Mouse (Mus musculus): ENCODE results near the gene Tbl1x. TPM values are rescaled to one million over a fixed set of nuclear protein-coding genes. Genes with fewer than 3 reads are reported as not detected.

Gene Tbl1x
- polyA plus RNA-seq, 1 experiment, result 70.4 TPM

GRCm38 (mm10) chrX:77546448-77546847, 35.6 kb downstream of the Tbl1x start:
- H3K9me3 ChIP-seq (replicated peaks; ENCODE audit: control insufficient read depth, insufficient read depth, low read length, poor library complexity, severe bottlenecking), result no peaks in the 10 kb centered on the region
- H3K4me1 ChIP-seq (ENCODE audit: control insufficient read depth, insufficient read depth, low read length), result no peaks in the 10 kb centered on the region
- no peak overlapping the region for H3K4me3 ChIP-seq (ENCODE audit: low read depth, low read length)
- H3K36me3 ChIP-seq (ENCODE audit: control insufficient read depth, insufficient read depth, low read length, poor library complexity, severe bottlenecking), result no peaks in the 10 kb centered on the region
- no peak overlapping the region for H3K9ac ChIP-seq (ENCODE audit: low read depth, poor library complexity, severe bottlenecking)
- no peak for TF ChIP-seq EP300 (IDR thresholded peaks at IDR 0.05; ENCODE audit: insufficient read depth, low read depth, low read length)
- no peak overlapping the region for H3K27ac ChIP-seq (ENCODE audit: insufficient read depth, low read length)
- no peaks in the 10 kb centered on the region for H3K27me3 ChIP-seq (ENCODE audit: control insufficient read depth, insufficient read depth, low read length, poor library complexity, severe bottlenecking)

GRCm38 (mm10) chrX:77548951-77549350, 38.1 kb downstream of the Tbl1x start:
- Histone ChIP-seq H3K9me3 (replicated peaks; ENCODE audit: control insufficient read depth, insufficient read depth, low read length, poor library complexity, severe bottlenecking) (no peaks in the 10 kb centered on the region), H3K4me1 (ENCODE audit: control insufficient read depth, insufficient read depth, low read length) (no peaks in the 10 kb centered on the region), H3K27ac (ENCODE audit: insufficient read depth, low read length) (no peak overlapping the region), H3K27me3 (ENCODE audit: control insufficient read depth, insufficient read depth, low read length, poor library complexity, severe bottlenecking) (no peaks in the 10 kb centered on the region), H3K36me3 (ENCODE audit: control insufficient read depth, insufficient read depth, low read length, poor library complexity, severe bottlenecking) (no peaks in the 10 kb centered on the region), H3K9ac (ENCODE audit: low read depth, poor library complexity, severe bottlenecking) (no peak overlapping the region), H3K4me3 (ENCODE audit: low read depth, low read length) (no peak overlapping the region)
- TF ChIP-seq EP300 (IDR thresholded peaks at IDR 0.05; ENCODE audit: insufficient read depth, low read depth, low read length), result no peak
- no peak for TF ChIP-seq POLR2A (IDR thresholded peaks at IDR 0.05; ENCODE audit: insufficient read depth, low read length)
- no peak for TF ChIP-seq CTCF (IDR thresholded peaks at IDR 0.05; ENCODE audit: low read depth, low read length)

GRCm38 (mm10) chrX:77550388-77550787, 39.6 kb downstream of the Tbl1x start:
- Histone ChIP-seq H3K4me3 (ENCODE audit: low read depth, low read length) (no peak overlapping the region), H3K36me3 (ENCODE audit: control insufficient read depth, insufficient read depth, low read length, poor library complexity, severe bottlenecking) (no peaks in the 10 kb centered on the region), H3K9ac (ENCODE audit: low read depth, poor library complexity, severe bottlenecking) (no peak overlapping the region), H3K27ac (ENCODE audit: insufficient read depth, low read length) (no peak overlapping the region), H3K27me3 (ENCODE audit: control insufficient read depth, insufficient read depth, low read length, poor library complexity, severe bottlenecking) (no peaks in the 10 kb centered on the region), H3K4me1 (ENCODE audit: control insufficient read depth, insufficient read depth, low read length) (no peaks in the 10 kb centered on the region), H3K9me3 (replicated peaks; ENCODE audit: control insufficient read depth, insufficient read depth, low read length, poor library complexity, severe bottlenecking) (no peaks in the 10 kb centered on the region)
- TF ChIP-seq CTCF (IDR thresholded peaks at IDR 0.05; ENCODE audit: low read depth, low read length) (no peak), EP300 (IDR thresholded peaks at IDR 0.05; ENCODE audit: insufficient read depth, low read depth, low read length) (no peak), POLR2A (IDR thresholded peaks at IDR 0.05; ENCODE audit: insufficient read depth, low read length) (no peak)

- no peak overlapping the region for H3K4me3 ChIP-seq (ENCODE audit: low read depth, low read length)
- H3K27me3 ChIP-seq (ENCODE audit: control insufficient read depth, insufficient read depth, low read length, poor library complexity, severe bottlenecking), result no peaks in the 10 kb centered on the region
- no peak overlapping the region for H3K27ac ChIP-seq (ENCODE audit: insufficient read depth, low read length)
- H3K36me3 ChIP-seq (ENCODE audit: control insufficient read depth, insufficient read depth, low read length, poor library complexity, severe bottlenecking), result no peaks in the 10 kb centered on the region
- H3K9ac ChIP-seq (ENCODE audit: low read depth, poor library complexity, severe bottlenecking), result no peak overlapping the region
- no peaks in the 10 kb centered on the region for H3K4me1 ChIP-seq (ENCODE audit: control insufficient read depth, insufficient read depth, low read length)
- TF ChIP-seq EP300 (IDR thresholded peaks at IDR 0.05; ENCODE audit: insufficient read depth, low read depth, low read length), result no peak
- no peak for TF ChIP-seq CTCF (IDR thresholded peaks at IDR 0.05; ENCODE audit: low read depth, low read length)
- TF ChIP-seq POLR2A (IDR thresholded peaks at IDR 0.05; ENCODE audit: insufficient read depth, low read length), result no peak
- H3K9me3 ChIP-seq (replicated peaks; ENCODE audit: control insufficient read depth, insufficient read depth, low read length, poor library complexity, severe bottlenecking), result no peaks in the 10 kb centered on the region
These were observed 40.5 kb downstream of the Tbl1x start for GRCm38 (mm10) chrX:77551306-77551705.

- TF ChIP-seq POLR2A (IDR thresholded peaks at IDR 0.05; ENCODE audit: insufficient read depth, low read length) (no peak), EP300 (IDR thresholded peaks at IDR 0.05; ENCODE audit: insufficient read depth, low read depth, low read length) (no peak), CTCF (IDR thresholded peaks at IDR 0.05; ENCODE audit: low read depth, low read length) (no peak)
- Histone ChIP-seq H3K27ac (ENCODE audit: insufficient read depth, low read length) (no peak overlapping the region), H3K27me3 (ENCODE audit: control insufficient read depth, insufficient read depth, low read length, poor library complexity, severe bottlenecking) (no peaks in the 10 kb centered on the region), H3K9ac (ENCODE audit: low read depth, poor library complexity, severe bottlenecking) (no peak overlapping the region), H3K4me3 (ENCODE audit: low read depth, low read length) (no peak overlapping the region), H3K9me3 (replicated peaks; ENCODE audit: control insufficient read depth, insufficient read depth, low read length, poor library complexity, severe bottlenecking) (no peaks in the 10 kb centered on the region), H3K4me1 (ENCODE audit: control insufficient read depth, insufficient read depth, low read length) (no peaks in the 10 kb centered on the region), H3K36me3 (ENCODE audit: control insufficient read depth, insufficient read depth, low read length, poor library complexity, severe bottlenecking) (no peaks in the 10 kb centered on the region)
These were observed 41.3 kb downstream of the Tbl1x start for GRCm38 (mm10) chrX:77552088-77552487.

- no peak for TF ChIP-seq POLR2A (IDR thresholded peaks at IDR 0.05; ENCODE audit: insufficient read depth, low read length)
- TF ChIP-seq EP300 (IDR thresholded peaks at IDR 0.05; ENCODE audit: insufficient read depth, low read depth, low read length), result no peak
- no peak for TF ChIP-seq CTCF (IDR thresholded peaks at IDR 0.05; ENCODE audit: low read depth, low read length)
- Histone ChIP-seq H3K27me3 (ENCODE audit: control insufficient read depth, insufficient read depth, low read length, poor library complexity, severe bottlenecking) (no peaks in the 10 kb centered on the region), H3K4me1 (ENCODE audit: control insufficient read depth, insufficient read depth, low read length) (no peaks in the 10 kb centered on the region), H3K27ac (ENCODE audit: insufficient read depth, low read length) (no peak overlapping the region), H3K4me3 (ENCODE audit: low read depth, low read length) (no peak overlapping the region), H3K9me3 (replicated peaks; ENCODE audit: control insufficient read depth, insufficient read depth, low read length, poor library complexity, severe bottlenecking) (peaks cover 4% of the 10 kb centered on the region), H3K9ac (ENCODE audit: low read depth, poor library complexity, severe bottlenecking) (no peak overlapping the region), H3K36me3 (ENCODE audit: control insufficient read depth, insufficient read depth, low read length, poor library complexity, severe bottlenecking) (no peaks in the 10 kb centered on the region)
These were observed 45.2 kb downstream of the Tbl1x start for GRCm38 (mm10) chrX:77555985-77556384.
